Mouse (Mus musculus): ENCODE data around the gene Lpar2.

The Lpar2 gene

GRCm38 (mm10) chr8:69807236-69807635, 15.0 kb upstream of the Lpar2 start:
- DNase-seq (ENCODE audit: low spot score) = no peak

GRCm38 (mm10) chr8:69808094-69808863, 13.9 kb upstream of the Lpar2 start, which contains the start of gene Gmip:
Gene Gmip, plus strand, starts transcription at chr8:69808679.
- peak; percentile 60 for DNase-seq (ENCODE audit: low spot score)

GRCm38 (mm10) chr8:69808864-69809403, 13.3 kb upstream of the Lpar2 start:
- DNase-seq (ENCODE audit: low spot score) = no peak

GRCm38 (mm10) chr8:69809820-69810219, 12.4 kb upstream of the Lpar2 start:
- no peak for DNase-seq (ENCODE audit: low spot score)

- DNase-seq (ENCODE audit: low spot score) = no peak
These were observed 7.3 kb upstream of the Lpar2 start for GRCm38 (mm10) chr8:69814881-69815280.

- no peak for DNase-seq (ENCODE audit: low spot score)
These were observed 6.8 kb upstream of the Lpar2 start for GRCm38 (mm10) chr8:69815396-69815795.

- DNase-seq (ENCODE audit: low spot score) = no peak
These were observed 1.8 kb upstream of the Lpar2 start for GRCm38 (mm10) chr8:69820466-69820865.

- peak; percentile 44 for DNase-seq (ENCODE audit: low spot score)
These were observed 251 bp upstream of the Lpar2 start for GRCm38 (mm10) chr8:69821971-69822385.

GRCm38 (mm10) chr8:69826371-69826770, 4.1 kb downstream of the Lpar2 start:
- no peak for DNase-seq (ENCODE audit: low spot score)

- DNase-seq (ENCODE audit: low spot score) = peak; percentile 90
These were observed 10.1 kb downstream of the Lpar2 start, which contains the start of gene Pbx4 for GRCm38 (mm10) chr8:69832298-69832853. Gene Pbx4, plus strand, starts transcription at chr8:69832491.

GRCm38 (mm10) chr8:69837057-69837682, 14.9 kb downstream of the Lpar2 start:
- DNase-seq (ENCODE audit: low spot score) = no peak

- no peak for DNase-seq (ENCODE audit: low spot score)
These were observed 25.2 kb downstream of the Lpar2 start for GRCm38 (mm10) chr8:69847167-69848065.

GRCm38 (mm10) chr8:69848951-69849350, 26.7 kb downstream of the Lpar2 start:
- peak; percentile 19 for DNase-seq (ENCODE audit: low spot score)

- no peak for DNase-seq (ENCODE audit: low spot score)
These were observed 27.7 kb downstream of the Lpar2 start for GRCm38 (mm10) chr8:69849899-69850298.

- no peak for DNase-seq (ENCODE audit: low spot score)
These were observed 28.8 kb downstream of the Lpar2 start for GRCm38 (mm10) chr8:69850926-69851506.

GRCm38 (mm10) chr8:69853869-69854268, 31.6 kb downstream of the Lpar2 start:
- no peak for DNase-seq (ENCODE audit: low spot score)

- DNase-seq (ENCODE audit: low spot score) = no peak
These were observed 38.6 kb downstream of the Lpar2 start for GRCm38 (mm10) chr8:69860807-69861206.

- no peak for DNase-seq (ENCODE audit: low spot score)
These were observed 39.0 kb downstream of the Lpar2 start for GRCm38 (mm10) chr8:69861251-69861650.

GRCm38 (mm10) chr8:69863387-69864020, 41.3 kb downstream of the Lpar2 start:
- no peak for DNase-seq (ENCODE audit: low spot score)

- DNase-seq (ENCODE audit: low spot score) = no peak
These were observed 42.0 kb downstream of the Lpar2 start for GRCm38 (mm10) chr8:69864180-69864579.

All from ovary, adult 18-20 months (tissue).